Mouse (Mus musculus) kidney, postnatal 10 days (tissue): ENCODE measurements around the gene Zic1.

Source experiments
- DNase-seq: peaks from one replicate; pipeline ENCODE4 v3.0.0; 2021; ENCODE audit warnings: mixed read lengths

Gene Zic1

DNA sequence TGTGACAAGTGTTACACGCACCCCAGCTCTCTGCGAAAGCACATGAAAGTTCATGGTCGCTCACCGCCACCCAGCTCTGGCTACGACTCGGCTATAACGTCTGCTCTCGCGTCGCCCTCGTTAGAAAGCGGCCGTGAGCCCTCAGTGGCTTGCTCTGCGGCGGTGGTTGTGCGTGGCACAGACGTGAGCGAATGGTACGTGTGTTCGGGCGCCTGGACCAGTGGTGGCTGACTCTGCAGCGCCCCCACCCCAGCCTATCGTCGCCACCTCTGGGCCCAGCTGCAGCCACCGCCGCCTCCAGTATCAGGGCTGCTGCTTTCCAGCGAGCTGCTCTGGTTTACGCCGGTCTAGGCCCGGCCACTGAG is 18.5 kb upstream of the Zic1 start:
- no peak for DNase-seq

DNA sequence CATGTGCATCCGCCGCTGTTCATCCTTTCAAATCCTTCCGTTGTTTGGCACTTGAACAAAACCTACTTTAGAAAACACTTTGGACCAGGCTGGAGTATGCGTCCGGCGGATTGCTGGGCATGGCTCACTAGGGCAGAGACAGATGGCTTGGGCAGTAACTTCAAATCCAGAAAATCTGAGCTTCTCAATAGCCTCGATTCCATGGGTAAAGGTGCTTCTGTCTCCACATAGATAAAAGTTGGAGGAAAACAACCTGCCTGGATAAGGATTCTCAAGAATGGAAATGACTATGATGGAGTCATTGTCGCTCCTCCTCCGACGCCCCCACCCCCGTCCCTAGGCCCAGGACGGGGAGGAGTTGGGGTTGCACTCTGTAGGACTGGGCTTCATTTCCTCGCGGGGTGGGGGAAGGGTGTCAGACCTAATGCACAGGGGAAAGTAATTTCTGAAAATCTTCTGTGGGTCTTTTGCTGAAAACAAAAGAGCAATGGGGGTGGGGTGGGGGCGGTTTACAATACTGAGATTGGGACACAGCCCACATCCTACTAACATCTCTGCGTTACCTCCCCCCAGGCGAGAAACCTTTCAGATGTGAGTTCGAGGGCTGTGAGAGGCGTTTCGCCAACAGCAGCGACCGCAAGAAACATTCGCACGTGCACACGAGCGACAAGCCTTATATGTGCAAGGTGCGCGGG is 18.0 kb upstream of the Zic1 start:
- DNase-seq = no peak

DNA sequence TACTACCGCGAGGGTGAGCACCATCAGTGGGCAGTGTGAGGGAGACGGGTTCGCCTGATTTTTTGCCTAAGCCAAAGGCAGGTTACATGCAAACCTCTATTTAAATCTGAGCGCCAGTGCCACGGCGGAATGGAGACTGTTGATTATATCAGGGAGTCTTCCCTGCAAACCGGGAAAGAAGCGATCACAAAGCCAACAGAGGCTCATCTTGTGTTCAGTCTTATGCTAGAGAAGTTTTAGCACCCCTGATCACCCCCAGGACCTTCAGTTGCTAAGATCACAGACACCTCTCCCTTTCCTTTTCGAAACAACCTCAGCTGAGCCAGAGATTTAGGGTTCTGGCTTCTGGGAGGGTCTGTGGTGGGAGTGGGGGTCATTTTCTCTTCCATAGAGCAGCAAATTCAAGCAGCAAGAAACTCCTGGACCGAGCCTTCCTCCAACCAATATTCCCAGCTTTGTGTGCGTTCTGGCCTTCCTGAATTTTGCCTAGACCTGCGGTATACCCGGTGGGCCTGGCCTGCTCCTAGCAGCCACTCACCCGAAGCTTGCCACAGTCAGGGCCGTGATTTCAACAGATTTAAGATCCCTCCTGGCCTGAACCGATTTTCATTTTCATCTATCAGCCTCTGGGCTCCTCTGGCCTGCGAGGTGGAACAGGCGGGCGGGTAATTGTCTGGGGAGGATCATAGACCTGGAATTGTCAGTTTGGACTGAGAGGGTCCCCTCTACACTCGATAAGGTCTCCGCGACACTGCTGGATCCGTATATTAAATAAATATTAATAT is 17.1 kb upstream of the Zic1 start:
- no peak for DNase-seq

- no peak for DNase-seq
Observed at GRCm38 (mm10) chr9:91382111-91382379, 16.4 kb upstream of the Zic1 start.

GRCm38 (mm10) chr9:91381284-91382110 is 15.9 kb upstream of the Zic1 start:
- peak; percentile 38 for DNase-seq

DNA sequence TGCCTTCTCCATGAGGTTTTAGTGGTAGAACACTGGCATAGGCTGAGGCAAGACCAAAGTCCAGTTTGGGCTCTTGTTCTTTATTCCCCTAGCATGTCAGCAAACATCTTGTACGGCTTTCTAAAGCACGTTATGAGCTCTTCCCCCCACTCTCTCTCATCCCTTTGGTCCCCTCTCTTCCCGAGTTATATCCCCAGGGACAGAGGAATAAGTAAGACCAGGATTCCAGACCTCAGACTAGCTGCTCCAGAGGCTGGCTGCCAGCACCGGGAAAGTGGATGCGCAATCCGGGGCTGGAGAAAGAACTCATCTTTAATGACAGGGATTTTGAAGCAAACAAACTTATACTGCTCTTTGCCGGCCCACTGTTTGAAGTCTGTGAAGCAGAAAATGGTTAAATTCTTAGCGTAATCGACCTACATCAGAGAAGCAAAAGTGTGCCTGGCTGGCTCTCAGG is 14.9 kb upstream of the Zic1 start:
- DNase-seq = no peak

DNA sequence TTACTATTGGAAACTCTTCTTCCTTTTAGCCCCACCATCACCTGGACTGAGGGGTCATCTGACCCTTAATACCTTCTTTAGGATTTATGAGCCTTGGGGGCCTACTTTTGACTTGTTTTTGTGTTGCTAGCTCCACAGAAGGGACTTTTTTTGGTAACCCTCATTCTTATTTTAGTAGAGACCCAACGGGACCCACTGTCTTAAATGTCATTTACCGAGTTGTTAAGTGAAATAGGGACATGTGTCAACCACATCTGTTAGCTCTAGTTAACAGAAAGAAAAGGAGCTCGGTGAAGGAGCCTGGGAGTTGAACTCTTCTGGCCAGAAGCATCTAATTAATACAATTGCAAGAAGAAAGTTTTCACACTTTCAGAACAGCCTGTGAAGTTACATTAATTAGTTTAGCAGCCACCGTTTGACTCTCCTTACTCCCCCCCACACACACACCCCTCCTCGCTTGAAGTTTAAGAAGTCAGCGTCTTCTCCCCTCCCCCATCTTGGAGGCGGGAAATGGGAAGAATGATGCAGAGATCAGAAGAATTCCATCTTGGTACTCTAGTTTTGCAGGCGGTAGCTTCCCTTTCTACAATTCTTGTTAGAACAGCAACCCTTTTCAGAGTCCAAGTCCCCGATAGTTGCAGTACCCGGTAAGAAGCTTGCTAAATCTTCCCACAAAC is 14.3 kb upstream of the Zic1 start:
- DNase-seq = no peak

- DNase-seq = no peak
Observed at GRCm38 (mm10) chr9:91379300-91379635, 13.7 kb upstream of the Zic1 start.

GRCm38 (mm10) chr9:91378411-91379299 is 13.0 kb upstream of the Zic1 start:
- DNase-seq = no peak

DNA sequence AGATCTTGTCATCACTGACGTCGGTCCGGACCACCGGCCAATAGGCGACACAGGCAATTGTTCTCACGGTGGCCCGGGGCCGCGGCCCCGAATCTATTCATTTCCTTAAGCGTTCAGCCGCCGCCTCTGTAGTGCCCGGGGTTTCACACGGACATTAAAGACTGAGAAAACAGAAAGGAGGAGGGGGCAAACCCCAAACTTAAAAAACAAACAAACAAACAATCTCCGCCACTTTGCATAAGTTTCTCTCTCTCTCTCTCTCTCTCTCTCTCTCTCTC is 12.2 kb upstream of the Zic1 start:
- no peak for DNase-seq

GRCm38 (mm10) chr9:91377036-91377872 is 11.6 kb upstream of the Zic1 start:
- DNase-seq = no peak

DNA sequence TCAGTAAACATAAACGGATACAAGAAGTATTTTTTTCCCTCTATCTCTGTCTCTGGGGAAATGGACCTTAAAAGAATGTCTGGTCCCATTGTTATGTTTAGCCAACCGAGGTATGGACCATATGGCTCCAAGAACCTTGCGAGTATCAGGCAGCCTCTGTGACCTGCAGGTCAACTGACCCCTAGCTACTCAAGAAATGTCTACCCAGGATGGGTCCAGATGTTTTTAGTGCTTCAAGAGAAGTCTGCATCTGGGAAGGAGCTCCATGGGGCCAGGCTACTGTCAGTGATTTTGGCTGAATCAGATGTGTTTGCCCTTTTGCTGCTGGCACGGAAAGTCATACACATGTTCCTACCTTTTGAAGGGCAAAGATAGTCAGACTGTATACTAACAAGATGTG is 9.1 kb upstream of the Zic1 start:
- no peak for DNase-seq

DNA sequence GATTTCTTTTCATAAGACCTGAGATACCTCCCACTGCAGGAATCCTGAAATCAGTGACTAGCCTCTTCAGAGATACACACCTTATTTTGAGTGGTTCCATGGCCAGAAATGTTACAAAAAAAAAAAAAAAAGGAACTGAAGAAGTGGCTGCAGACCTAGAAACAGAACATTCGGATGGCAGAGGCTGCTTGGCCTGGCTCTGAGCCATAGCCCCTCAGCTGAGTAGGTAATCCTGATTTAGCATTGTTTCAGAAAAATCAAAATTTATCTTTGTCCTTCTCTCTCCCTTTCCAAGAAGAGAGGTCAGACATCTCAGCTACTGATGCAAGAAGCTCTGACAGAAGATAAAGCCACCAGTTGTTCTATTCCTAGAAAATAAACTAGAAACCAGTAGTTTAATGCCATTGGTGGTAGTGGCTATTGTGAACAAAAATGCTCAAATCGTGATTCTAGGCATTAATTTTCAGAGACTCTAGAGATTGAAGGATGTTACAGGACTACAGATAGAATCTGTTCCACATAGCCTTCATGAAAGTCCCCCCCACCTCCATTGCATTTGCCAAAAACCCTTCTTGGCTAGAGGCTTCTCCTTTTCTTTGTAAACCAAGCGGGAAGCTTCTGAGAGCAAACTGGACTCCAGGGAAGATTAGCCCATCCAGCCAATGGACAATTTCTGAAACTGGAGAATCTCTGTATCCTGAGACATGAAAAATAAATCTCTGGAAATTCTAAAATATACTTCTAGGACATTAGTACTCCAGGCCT is 8.4 kb upstream of the Zic1 start:
- no peak for DNase-seq

DNA sequence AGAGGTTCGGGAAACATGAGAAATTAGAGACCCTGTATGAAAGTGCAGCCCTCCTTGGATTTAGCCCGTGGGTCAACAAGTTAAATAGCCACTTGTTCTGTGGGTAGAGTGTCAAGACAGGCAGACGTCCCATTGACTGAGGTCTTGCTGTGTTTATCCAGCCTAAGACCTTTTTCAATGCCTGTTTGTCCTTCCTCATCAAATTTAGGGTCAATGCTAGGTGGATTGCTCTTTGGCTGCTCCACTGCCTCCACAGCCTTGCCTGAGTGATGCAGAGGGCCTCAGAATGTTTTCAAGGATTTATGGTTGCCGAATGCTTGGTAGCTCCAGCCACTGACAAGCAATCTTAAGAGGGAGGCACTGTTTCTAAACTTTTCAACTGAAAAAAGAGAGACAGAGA is 6.0 kb upstream of the Zic1 start:
- DNase-seq = no peak

- DNase-seq = no peak
Observed at GRCm38 (mm10) chr9:91371011-91371410, 5.4 kb upstream of the Zic1 start.

GRCm38 (mm10) chr9:91370191-91370708 is 4.6 kb upstream of the Zic1 start:
- no peak for DNase-seq

DNA sequence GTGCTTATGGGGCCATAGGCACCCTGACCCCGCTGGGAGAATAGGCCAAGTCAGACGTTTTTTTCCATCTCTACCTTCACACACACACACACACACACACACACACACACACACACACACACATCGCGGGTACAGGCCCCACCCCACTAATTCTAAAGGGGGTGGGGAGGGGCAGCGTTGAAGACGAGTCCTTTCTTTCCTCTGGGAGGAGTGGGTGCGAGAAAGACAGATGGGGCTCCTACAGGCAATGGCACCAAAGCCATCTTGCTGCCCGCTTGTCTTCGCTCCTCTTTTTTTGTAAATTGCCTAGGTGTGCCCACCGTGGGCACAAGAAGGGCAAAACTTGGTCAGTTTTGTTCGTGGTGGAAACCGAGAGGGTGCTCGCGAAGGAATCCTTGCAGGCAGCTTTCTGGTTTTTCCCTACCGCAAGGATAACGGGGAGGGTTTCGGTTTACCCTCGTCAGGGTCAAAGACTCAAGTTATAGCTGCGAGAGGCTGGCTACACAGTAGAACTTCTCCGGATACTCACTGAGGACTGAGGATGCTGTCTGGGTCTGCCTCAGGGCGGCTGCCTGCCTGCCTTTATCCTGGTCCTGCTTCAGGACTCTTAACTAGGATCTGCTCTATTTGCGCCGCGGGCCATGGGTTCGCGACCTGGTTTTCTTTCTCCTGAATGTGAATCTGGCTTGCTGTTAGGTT is 3.8 kb upstream of the Zic1 start:
- no peak for DNase-seq

- DNase-seq = no peak
Observed at GRCm38 (mm10) chr9:91368946-91369292, 3.3 kb upstream of the Zic1 start.

DNA sequence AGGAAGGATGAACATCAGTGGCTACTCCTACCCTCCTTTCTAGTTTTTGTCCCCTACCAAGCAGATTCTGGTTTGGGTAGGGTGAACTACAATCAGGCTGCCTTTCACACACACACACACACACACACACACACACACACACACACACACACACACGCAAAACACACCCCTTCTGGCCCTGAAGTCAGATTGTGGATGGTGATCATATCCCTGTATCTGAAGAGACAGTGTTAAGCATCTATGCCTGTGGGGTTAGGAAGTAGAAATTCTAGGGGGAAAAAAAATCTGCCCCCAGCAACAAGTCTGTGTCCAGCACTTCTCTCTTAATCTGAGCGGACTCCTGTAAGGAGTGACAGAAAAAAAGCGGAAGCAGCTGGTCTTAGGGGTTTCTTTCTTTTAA is 2.5 kb upstream of the Zic1 start:
- no peak for DNase-seq
